Mouse (Mus musculus): ENCODE measurements at regions not wholly inside any gene's neighbourhood (a gene's known extent, or its start where the extent isn't known, plus 50 kb on each side); places are given as distances from the start of the nearest gene placed in this dataset.
A peak's percentile ranks its signal among the peaks of the same experiment; 100 is the strongest.

GRCm38 (mm10) chr1:167163486-167163885 lies 121.6 kb downstream of the Uck2 start:
- DNase-seq, result peak; percentile 6

- no peak for DNase-seq
Measured at GRCm38 (mm10) chr1:167162495-167162894, 122.6 kb downstream of the Uck2 start.

- no peak for DNase-seq
Measured at GRCm38 (mm10) chr1:167159536-167159935, 125.6 kb downstream of the Uck2 start.

GRCm38 (mm10) chr1:167152442-167152841 lies 132.7 kb downstream of the Uck2 start:
- DNase-seq, result no peak

- DNase-seq, result no peak
Measured at GRCm38 (mm10) chr1:167144335-167144734, 140.8 kb downstream of the Uck2 start.

GRCm38 (mm10) chr1:167143797-167144196 lies 141.3 kb downstream of the Uck2 start:
- no peak for DNase-seq
